Mouse (Mus musculus): ENCODE measurements around the gene 1700007K13Rik.

- no peak for TF ChIP-seq EP300 (IDR thresholded peaks at IDR 0.05; ENCODE audit: low read depth)
- no peak for TF ChIP-seq CTCF (IDR thresholded peaks at IDR 0.05; ENCODE audit: low read depth)
These were observed 38.9 kb downstream of the 1700007K13Rik start for GRCm38 (mm10) chr2:28427226-28427625.
